Mouse (Mus musculus): ENCODE measurements around the gene Ddx19a. TPM values are rescaled to one million over a fixed set of nuclear protein-coding genes. Genes with fewer than 3 reads are reported as not detected.
A peak's percentile ranks its signal among the peaks of the same experiment; 100 is the strongest.

Ddx19a gene
- total and polyA plus RNA-seq, 3 experiments, result 23.1 to 107 (median 28.8) TPM

GRCm38 (mm10) chr8:111044003-111044734, 46.6 kb upstream of the Ddx19a start:
- Histone ChIP-seq H3K4me3 (replicated peaks in 1 of 3; ENCODE audit: low read depth in 2 of 3, low read length in 2 of 3, poor library complexity in 1 of 3) (no peak overlapping the region), H3K27ac (ENCODE audit: insufficient read depth, low read depth) (no peak overlapping the region), H3K36me3 (replicated peaks in 1 of 2; ENCODE audit: control insufficient read depth in 1 of 2, insufficient read depth in 1 of 2, low read length in 1 of 2) (peaks cover 83 to 97% of the 10 kb centered on the region in 2 experiments), H3K4me2 (ENCODE audit: insufficient read depth, low read depth, poor library complexity, severe bottlenecking) (no peak overlapping the region), H3K4me1 (ENCODE audit: control insufficient read depth in 1 of 2, insufficient read depth in 2 of 2) (no peaks in the 10 kb centered on the region), H3K27me3 (replicated peaks) (no peaks in the 10 kb centered on the region), H3K9ac (ENCODE audit: insufficient read depth, low read depth) (no peak overlapping the region), H3K9me3 (replicated peaks; ENCODE audit: low read length) (no peaks in the 10 kb centered on the region), H3K79me2 (replicated peaks; ENCODE audit: control insufficient read depth, extremely low read depth, insufficient read depth, poor library complexity, severe bottlenecking) (peaks cover 6% of the 10 kb centered on the region)
- in situ Hi-C loops (cut with MboI; ENCODE audit: low pct_ligation_motif_present, low pct_unique_long_range_greater_than_20kb, low sequenced_read_pairs), result no loop called here
- DNase-seq (ENCODE audit: extremely low read depth), result no peak
- TF ChIP-seq CTCF (conservative IDR thresholded peaks at IDR 0.05 in 1 of 2, IDR thresholded peaks at IDR 0.05 in 1 of 2; ENCODE audit: low read depth in 2 of 2, low read length in 2 of 2) (peak; percentile 9 to 45; a peak in 2 of 4 replicates), ZC3H11A (IDR thresholded peaks at IDR 0.05; ENCODE audit: low read depth, low read length) (no peak)
- dilution Hi-C loops (cut with MboI; ENCODE audit: extremely low pct_ligation_motif_present, extremely low pct_unique_long_range_greater_than_20kb, low sequenced_read_pairs), result no loop called here

GRCm38 (mm10) chr8:111042546-111042945, 44.9 kb upstream of the Ddx19a start:
- in situ Hi-C loops (cut with MboI; ENCODE audit: low pct_ligation_motif_present, low pct_unique_long_range_greater_than_20kb, low sequenced_read_pairs), result no loop called here
- Histone ChIP-seq H3K4me2 (ENCODE audit: insufficient read depth, low read depth, poor library complexity, severe bottlenecking) (no peak overlapping the region), H3K4me3 (replicated peaks in 1 of 3; ENCODE audit: low read depth in 2 of 3, low read length in 2 of 3, poor library complexity in 1 of 3) (no peak overlapping the region), H3K79me2 (replicated peaks; ENCODE audit: control insufficient read depth, extremely low read depth, insufficient read depth, poor library complexity, severe bottlenecking) (peaks cover 19% of the 10 kb centered on the region), H3K36me3 (replicated peaks in 1 of 2; ENCODE audit: control insufficient read depth in 1 of 2, insufficient read depth in 1 of 2, low read length in 1 of 2) (peaks cover 78 to 95% of the 10 kb centered on the region in 2 experiments), H3K4me1 (ENCODE audit: control insufficient read depth in 1 of 2, insufficient read depth in 2 of 2) (peaks cover 0 to 2% of the 10 kb centered on the region in 2 experiments; a peak in 1 of 4 replicates), H3K27ac (ENCODE audit: insufficient read depth, low read depth) (no peak overlapping the region), H3K9me3 (replicated peaks; ENCODE audit: low read length) (no peaks in the 10 kb centered on the region), H3K9ac (ENCODE audit: insufficient read depth, low read depth) (no peak overlapping the region), H3K27me3 (replicated peaks) (no peaks in the 10 kb centered on the region)
- dilution Hi-C loops (cut with MboI; ENCODE audit: extremely low pct_ligation_motif_present, extremely low pct_unique_long_range_greater_than_20kb, low sequenced_read_pairs), result no loop called here
- TF ChIP-seq BHLHE40 (IDR thresholded peaks at IDR 0.05; ENCODE audit: low read depth, low read length), result no peak
- no peak for TF ChIP-seq RAD21 (IDR thresholded peaks at IDR 0.05; ENCODE audit: low read depth, low read length)
- TF ChIP-seq USF2 (conservative IDR thresholded peaks at IDR 0.05; ENCODE audit: low read depth, low read length), result no peak
- no peak for TF ChIP-seq KAT2A (IDR thresholded peaks at IDR 0.05; ENCODE audit: insufficient replicate concordance, low read length)
- TF ChIP-seq RCOR1 (conservative IDR thresholded peaks at IDR 0.05; ENCODE audit: low read depth, low read length), result no peak
- TF ChIP-seq JUND (conservative IDR thresholded peaks at IDR 0.05; ENCODE audit: low read depth, low read length), result no peak
- TF ChIP-seq USF1 (IDR thresholded peaks at IDR 0.05; ENCODE audit: low read depth, low read length), result no peak
- no peak for TF ChIP-seq E2F4 (IDR thresholded peaks at IDR 0.05; ENCODE audit: insufficient replicate concordance, low read depth, low read length)
- no peak for TF ChIP-seq ZMIZ1 (IDR thresholded peaks at IDR 0.05; ENCODE audit: low read depth, low read length)
- TF ChIP-seq ZNF384 (IDR thresholded peaks at IDR 0.05; ENCODE audit: low read depth, low read length), result no peak
- TF ChIP-seq MAFK (IDR thresholded peaks at IDR 0.05; ENCODE audit: insufficient replicate concordance, low read length), result no peak
- TF ChIP-seq SIN3A (IDR thresholded peaks at IDR 0.05; ENCODE audit: low read length), result no peak
- TF ChIP-seq NRF1 (IDR thresholded peaks at IDR 0.05; ENCODE audit: low read depth, low read length), result no peak
- no peak for TF ChIP-seq MAX (IDR thresholded peaks at IDR 0.05; ENCODE audit: low read length)
- DNase-seq (ENCODE audit: extremely low read depth), result no peak

Measured in CH12.LX (cell line).